Mouse (Mus musculus): ENCODE measurements around the gene Mrps5. TPM values are rescaled to one million over a fixed set of nuclear protein-coding genes. Genes with fewer than 3 reads are reported as not detected.
"Not testable (repeated sequence)": the region's sequence is repeated elsewhere in the genome, so short reads cannot be mapped to it uniquely, and the experiment has no call there.

The Mrps5 gene
- polyA plus RNA-seq, 1 experiment from 2014 or later, result 126 TPM

GRCm38 (mm10) chr2:127559070-127559966 is 27.7 kb upstream of the Mrps5 start:
- Histone ChIP-seq H3K4me3 (ENCODE audit: low read length) (peak overlapping the region; percentile 36), H3K9me3 (ENCODE audit: control insufficient read depth, low read length) (no peaks in the 10 kb centered on the region), H3K27me3 (replicated peaks; ENCODE audit: control insufficient read depth, insufficient read depth, low read length) (peaks cover under 1% of the 10 kb centered on the region; the same call in 1 of the 2 replicates), H3K4me2 (ENCODE audit: low read length) (peak overlapping the region; percentile 56), H3K4me1 (ENCODE audit: control insufficient read depth, insufficient read depth, low read depth, low read length) (peaks cover 8% of the 10 kb centered on the region), H3K27ac (ENCODE audit: low read depth, low read length) (peak overlapping the region; percentile 59; the same call in 1 of the 2 replicates), H3K36me3 (ENCODE audit: control insufficient read depth, insufficient read depth, low read length) (no peaks in the 10 kb centered on the region), H3K9ac (ENCODE audit: low read depth, low read length) (peak overlapping the region; percentile 56)
- peak; percentile 100 for ATAC-seq
- 11% methylated on average over 18 of the region's 18 CpGs for WGBS

GRCm38 (mm10) chr2:127573322-127573721 is 13.7 kb upstream of the Mrps5 start:
- H3K4me3 ChIP-seq (ENCODE audit: low read length), result no peak overlapping the region
- ATAC-seq, result no peak
- WGBS, result 77% methylated on average over 1 of the region's 1 CpGs
- peaks cover 18% of the 10 kb centered on the region for H3K36me3 ChIP-seq (ENCODE audit: control insufficient read depth, insufficient read depth, low read length)
- H3K27me3 ChIP-seq (replicated peaks; ENCODE audit: control insufficient read depth, insufficient read depth, low read length), result no peaks in the 10 kb centered on the region
- H3K27ac ChIP-seq (ENCODE audit: low read depth, low read length), result no peak overlapping the region
- no peaks in the 10 kb centered on the region for H3K4me1 ChIP-seq (ENCODE audit: control insufficient read depth, insufficient read depth, low read depth, low read length)
- H3K9me3 ChIP-seq (ENCODE audit: control insufficient read depth, low read length), result peaks cover 4% of the 10 kb centered on the region
- H3K9ac ChIP-seq (ENCODE audit: low read depth, low read length), result no peak overlapping the region
- H3K4me2 ChIP-seq (ENCODE audit: low read length), result no peak overlapping the region

GRCm38 (mm10) chr2:127584436-127584858 is 2.6 kb upstream of the Mrps5 start:
- peak overlapping the region; percentile 74 for H3K27ac ChIP-seq (ENCODE audit: low read depth, low read length)
- peak overlapping the region; percentile 80 for H3K9ac ChIP-seq (ENCODE audit: low read depth, low read length)
- peaks cover 2% of the 10 kb centered on the region; the same call in 1 of the 2 replicates for H3K36me3 ChIP-seq (ENCODE audit: control insufficient read depth, insufficient read depth, low read length)
- H3K4me2 ChIP-seq (ENCODE audit: low read length), result peak overlapping the region; percentile 66
- no peaks in the 10 kb centered on the region for H3K27me3 ChIP-seq (replicated peaks; ENCODE audit: control insufficient read depth, insufficient read depth, low read length)
- ATAC-seq, result peak; percentile 93
- under 1% methylated on average over 24 of the region's 24 CpGs for WGBS
- H3K4me1 ChIP-seq (ENCODE audit: control insufficient read depth, insufficient read depth, low read depth, low read length), result peaks cover 25% of the 10 kb centered on the region
- H3K4me3 ChIP-seq (ENCODE audit: low read length), result peak overlapping the region; percentile 72
- H3K9me3 ChIP-seq (ENCODE audit: control insufficient read depth, low read length), result no peaks in the 10 kb centered on the region

GRCm38 (mm10) chr2:127587514-127587844 is 457 bp downstream of the Mrps5 start:
- H3K9ac ChIP-seq (ENCODE audit: low read depth, low read length), result peak overlapping the region; percentile 90
- no peaks in the 10 kb centered on the region for H3K9me3 ChIP-seq (ENCODE audit: control insufficient read depth, low read length)
- peak overlapping the region; percentile 70 for H3K4me3 ChIP-seq (ENCODE audit: low read length)
- peak overlapping the region; percentile 94 for H3K27ac ChIP-seq (ENCODE audit: low read depth, low read length)
- no peaks in the 10 kb centered on the region for H3K27me3 ChIP-seq (replicated peaks; ENCODE audit: control insufficient read depth, insufficient read depth, low read length)
- 0% methylated on average over 22 of the region's 22 CpGs for WGBS
- H3K36me3 ChIP-seq (ENCODE audit: control insufficient read depth, insufficient read depth, low read length), result peaks cover 3% of the 10 kb centered on the region; the same call in 1 of the 2 replicates
- ATAC-seq, result no peak; the same call in 1 of the 2 replicates
- H3K4me2 ChIP-seq (ENCODE audit: low read length), result peak overlapping the region; percentile 73
- peaks cover 25% of the 10 kb centered on the region for H3K4me1 ChIP-seq (ENCODE audit: control insufficient read depth, insufficient read depth, low read depth, low read length)

- Histone ChIP-seq H3K4me1 (ENCODE audit: control insufficient read depth, insufficient read depth, low read depth, low read length) (peaks cover 21% of the 10 kb centered on the region), H3K9me3 (ENCODE audit: control insufficient read depth, low read length) (no peaks in the 10 kb centered on the region), H3K4me3 (ENCODE audit: low read length) (no peak overlapping the region), H3K4me2 (ENCODE audit: low read length) (no peak overlapping the region), H3K36me3 (ENCODE audit: control insufficient read depth, insufficient read depth, low read length) (peaks cover 3% of the 10 kb centered on the region; the same call in 1 of the 2 replicates), H3K27ac (ENCODE audit: low read depth, low read length) (no peak overlapping the region), H3K9ac (ENCODE audit: low read depth, low read length) (no peak overlapping the region), H3K27me3 (replicated peaks; ENCODE audit: control insufficient read depth, insufficient read depth, low read length) (no peaks in the 10 kb centered on the region)
- WGBS, result 90% methylated on average over 9 of the region's 9 CpGs
- ATAC-seq, result no peak
These were observed 1.9 kb downstream of the Mrps5 start for GRCm38 (mm10) chr2:127588897-127589296.

- H3K9me3 ChIP-seq (ENCODE audit: control insufficient read depth, low read length), result no peaks in the 10 kb centered on the region
- H3K9ac ChIP-seq (ENCODE audit: low read depth, low read length), result no peak overlapping the region
- peaks cover 17% of the 10 kb centered on the region for H3K4me1 ChIP-seq (ENCODE audit: control insufficient read depth, insufficient read depth, low read depth, low read length)
- H3K4me3 ChIP-seq (ENCODE audit: low read length), result no peak overlapping the region
- peaks cover 4% of the 10 kb centered on the region; the same call in 1 of the 2 replicates for H3K36me3 ChIP-seq (ENCODE audit: control insufficient read depth, insufficient read depth, low read length)
- H3K27me3 ChIP-seq (replicated peaks; ENCODE audit: control insufficient read depth, insufficient read depth, low read length), result no peaks in the 10 kb centered on the region
- ATAC-seq, result no peak
- 81% methylated on average over 15 of the region's 15 CpGs for WGBS
- H3K27ac ChIP-seq (ENCODE audit: low read depth, low read length), result no peak overlapping the region
- no peak overlapping the region for H3K4me2 ChIP-seq (ENCODE audit: low read length)
These were observed 3.2 kb downstream of the Mrps5 start for GRCm38 (mm10) chr2:127590204-127590603.

- H3K9me3 ChIP-seq (ENCODE audit: control insufficient read depth, low read length), result no peaks in the 10 kb centered on the region
- WGBS, result 81% methylated on average over 4 of the region's 4 CpGs
- no peak overlapping the region for H3K27ac ChIP-seq (ENCODE audit: low read depth, low read length)
- H3K4me1 ChIP-seq (ENCODE audit: control insufficient read depth, insufficient read depth, low read depth, low read length), result peaks cover 17% of the 10 kb centered on the region
- peaks cover 6% of the 10 kb centered on the region; the same call in 1 of the 2 replicates for H3K36me3 ChIP-seq (ENCODE audit: control insufficient read depth, insufficient read depth, low read length)
- no peak overlapping the region for H3K4me2 ChIP-seq (ENCODE audit: low read length)
- H3K27me3 ChIP-seq (replicated peaks; ENCODE audit: control insufficient read depth, insufficient read depth, low read length), result no peaks in the 10 kb centered on the region
- H3K4me3 ChIP-seq (ENCODE audit: low read length), result no peak overlapping the region
- H3K9ac ChIP-seq (ENCODE audit: low read depth, low read length), result no peak overlapping the region
- ATAC-seq, result no peak
These were observed 3.8 kb downstream of the Mrps5 start for GRCm38 (mm10) chr2:127590840-127591239.

- WGBS, result 96% methylated on average over 5 of the region's 8 CpGs
- not testable (repeated sequence) for H3K27ac ChIP-seq (ENCODE audit: low read depth, low read length); H3K9ac ChIP-seq (ENCODE audit: low read depth, low read length); H3K4me3 ChIP-seq (ENCODE audit: low read length); H3K27me3 ChIP-seq (replicated peaks; ENCODE audit: control insufficient read depth, insufficient read depth, low read length); H3K9me3 ChIP-seq (ENCODE audit: control insufficient read depth, low read length); H3K4me1 ChIP-seq (ENCODE audit: control insufficient read depth, insufficient read depth, low read depth, low read length); ATAC-seq; H3K4me2 ChIP-seq (ENCODE audit: low read length)
- peaks cover 51% of the 10 kb centered on the region for H3K36me3 ChIP-seq (ENCODE audit: control insufficient read depth, insufficient read depth, low read length)
These were observed 16.4 kb downstream of the Mrps5 start for GRCm38 (mm10) chr2:127603383-127603782.

GRCm38 (mm10) chr2:127605203-127605602 is 18.2 kb downstream of the Mrps5 start:
- ATAC-seq, result no peak
- Histone ChIP-seq H3K4me1 (ENCODE audit: control insufficient read depth, insufficient read depth, low read depth, low read length) (no peaks in the 10 kb centered on the region), H3K27me3 (replicated peaks; ENCODE audit: control insufficient read depth, insufficient read depth, low read length) (no peaks in the 10 kb centered on the region), H3K9me3 (ENCODE audit: control insufficient read depth, low read length) (no peaks in the 10 kb centered on the region), H3K9ac (ENCODE audit: low read depth, low read length) (no peak overlapping the region), H3K36me3 (ENCODE audit: control insufficient read depth, insufficient read depth, low read length) (peaks cover 34% of the 10 kb centered on the region), H3K4me3 (ENCODE audit: low read length) (no peak overlapping the region), H3K4me2 (ENCODE audit: low read length) (no peak overlapping the region), H3K27ac (ENCODE audit: low read depth, low read length) (no peak overlapping the region)
- 86% methylated on average over 3 of the region's 3 CpGs for WGBS

Measured in hindbrain, embryonic 16.5 days (tissue).